Mouse (Mus musculus) ZHBTc4 (cell line): ENCODE data around the gene Tbl1xr1.

ENCODE experiments used
- DNase-seq: peaks from one replicate; pipeline ENCODE4 v3.0.0-alpha.2; 2011; ENCODE audit warnings: low read depth, low spot score

Tbl1xr1 gene

DNA sequence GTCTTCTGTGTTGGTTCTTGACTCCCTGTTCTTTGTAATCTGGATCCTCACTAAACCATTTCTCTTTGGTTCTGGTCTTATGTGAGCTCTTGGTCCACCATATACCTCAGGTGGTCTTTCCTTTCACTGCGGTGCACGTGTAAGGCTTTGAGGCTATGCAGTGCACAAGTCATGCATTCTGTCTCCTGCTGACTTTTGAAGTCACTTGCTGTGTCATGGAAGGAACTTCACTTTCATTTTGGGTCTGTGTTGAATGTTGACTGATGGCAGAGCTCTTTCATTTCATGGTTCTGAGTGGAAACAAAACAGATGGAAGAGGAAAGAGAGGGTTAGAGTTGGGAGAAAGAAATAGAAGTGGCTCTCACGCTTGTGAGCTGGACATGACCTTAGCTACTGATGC, 13.4 kb downstream of the Tbl1xr1 start:
- no peak for DNase-seq

GRCm38 (mm10) chr3:22090431-22091265, 14.2 kb downstream of the Tbl1xr1 start:
- DNase-seq = peak; percentile 32

DNA sequence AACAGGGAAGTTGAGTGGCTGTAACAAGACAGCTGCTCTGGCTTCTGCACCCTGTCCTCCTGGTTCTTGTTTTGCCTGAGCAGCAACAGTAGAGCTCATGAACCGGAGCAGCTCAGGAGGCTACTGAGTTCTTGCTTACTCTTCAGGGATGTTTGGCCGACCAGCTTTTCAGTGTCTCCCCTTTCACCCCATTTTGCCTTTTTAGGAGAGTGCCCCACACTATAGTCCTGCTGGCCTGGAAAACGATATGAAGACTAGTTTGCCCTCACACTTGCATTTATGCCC, 14.8 kb downstream of the Tbl1xr1 start:
- DNase-seq = no peak

GRCm38 (mm10) chr3:22091681-22092080, 15.2 kb downstream of the Tbl1xr1 start:
- no peak for DNase-seq

DNA sequence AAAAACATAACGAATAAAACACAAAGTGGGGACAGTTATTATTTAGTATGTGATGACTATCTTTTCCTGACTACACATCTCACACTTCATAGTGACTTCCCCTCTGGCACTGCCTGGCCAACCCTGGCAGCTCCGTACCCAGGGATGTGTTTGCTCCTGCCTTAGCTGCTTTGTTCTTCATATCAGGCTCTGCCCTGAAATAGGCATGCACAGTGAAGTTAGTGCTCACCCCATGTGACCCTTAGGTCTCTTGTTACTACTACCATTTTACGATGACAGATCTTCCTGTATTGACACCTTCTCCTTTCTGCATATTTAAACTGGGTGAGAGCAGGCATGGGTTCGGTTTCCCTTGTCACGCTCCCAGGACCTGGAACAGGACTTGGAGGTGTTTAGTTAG, 16.3 kb downstream of the Tbl1xr1 start:
- DNase-seq = no peak

DNA sequence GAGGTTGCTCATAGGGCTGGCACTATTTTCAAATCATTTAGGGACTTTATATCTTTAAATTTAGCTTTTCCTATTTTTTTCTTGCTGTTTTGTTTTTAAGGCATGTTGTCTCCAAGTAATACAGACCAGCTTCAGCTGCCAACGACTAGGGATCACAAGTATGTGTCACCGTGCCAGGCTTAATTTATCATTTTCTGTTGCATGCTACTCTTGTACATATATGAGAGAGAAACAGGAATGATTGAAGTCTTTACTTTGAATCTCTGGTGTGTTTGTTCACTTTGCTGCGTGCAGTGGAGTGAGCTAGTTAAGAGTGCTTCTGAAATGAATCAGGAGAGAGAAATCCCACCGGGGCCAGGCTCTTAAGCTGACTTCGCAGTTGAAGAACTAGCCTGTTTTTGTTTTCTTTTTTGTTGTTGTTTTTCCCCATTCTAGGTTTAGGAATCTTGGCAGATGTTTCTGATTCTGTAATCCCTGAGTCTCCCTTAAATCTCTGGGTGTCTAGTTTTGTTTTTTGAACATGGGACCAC, 27.6 kb downstream of the Tbl1xr1 start:
- DNase-seq = no peak

- DNase-seq = no peak
These were observed 29.0 kb downstream of the Tbl1xr1 start for GRCm38 (mm10) chr3:22105471-22105870.

- no peak for DNase-seq
These were observed 31.6 kb downstream of the Tbl1xr1 start for GRCm38 (mm10) chr3:22108013-22108412.

- peak; percentile 57 for DNase-seq
These were observed 33.2 kb downstream of the Tbl1xr1 start for GRCm38 (mm10) chr3:22109651-22110050.

DNA sequence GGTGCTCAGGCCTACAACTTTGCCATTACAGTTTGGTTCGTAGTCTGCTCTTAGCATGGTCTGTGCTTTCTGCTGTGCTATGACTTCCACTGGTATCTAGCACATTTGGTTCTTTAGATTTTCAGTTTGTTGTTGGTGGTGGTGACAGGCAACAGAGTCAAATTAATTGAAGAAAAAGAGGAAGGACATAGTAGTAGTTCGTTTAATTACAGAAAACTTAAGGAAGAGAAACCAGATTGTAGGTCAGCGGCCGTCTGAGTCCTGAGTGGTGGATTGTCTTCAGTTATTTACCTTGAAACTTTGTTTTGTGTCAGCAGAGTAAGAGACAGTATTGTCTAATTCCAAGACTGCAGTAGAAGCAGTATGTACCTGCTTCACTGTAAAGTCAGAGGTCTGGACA, 37.3 kb downstream of the Tbl1xr1 start:
- DNase-seq = no peak

DNA sequence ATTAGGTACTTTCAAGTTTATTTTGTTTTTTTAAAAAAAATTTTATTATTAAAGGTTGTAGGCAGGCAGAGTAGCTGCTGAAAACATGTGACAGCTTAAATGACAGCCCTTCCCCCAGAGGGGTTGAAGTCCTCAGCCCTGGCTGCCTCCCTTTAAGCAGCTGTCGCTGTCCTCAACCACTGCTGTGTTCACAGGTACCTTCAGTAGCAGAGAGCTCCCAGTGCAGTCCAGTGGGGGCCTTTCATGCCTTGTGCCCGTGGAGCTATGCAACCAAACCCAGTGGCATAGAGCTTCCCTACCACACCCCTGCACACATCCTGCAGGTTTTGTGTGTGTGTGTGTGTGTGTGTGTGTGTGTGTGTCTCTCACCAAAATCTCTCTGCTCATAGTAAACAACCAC, 38.8 kb downstream of the Tbl1xr1 start:
- DNase-seq = no peak

GRCm38 (mm10) chr3:22115678-22116077, 39.2 kb downstream of the Tbl1xr1 start:
- DNase-seq = no peak

DNA sequence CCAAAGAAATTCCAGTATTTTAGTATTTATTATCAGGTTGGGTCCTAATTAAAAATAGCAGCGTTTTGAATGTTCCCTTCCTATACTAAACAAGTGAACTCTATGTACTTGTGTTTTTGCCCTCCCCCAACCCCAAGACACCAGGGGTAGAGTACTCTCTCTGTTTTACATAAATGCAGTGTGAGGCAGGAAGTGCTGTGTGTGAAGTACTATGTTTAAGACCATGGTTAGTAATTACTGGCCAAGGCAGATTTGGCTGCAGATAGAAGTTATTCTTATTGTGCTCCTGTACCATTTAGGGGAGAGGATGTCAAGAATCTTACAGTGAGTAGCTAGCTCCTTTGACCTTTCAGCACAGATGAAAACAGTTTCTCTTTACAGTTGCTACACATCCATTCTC, 39.7 kb downstream of the Tbl1xr1 start:
- DNase-seq = no peak

GRCm38 (mm10) chr3:22121741-22122140, 45.3 kb downstream of the Tbl1xr1 start:
- peak; percentile 97 for DNase-seq

GRCm38 (mm10) chr3:22123145-22123544, 46.7 kb downstream of the Tbl1xr1 start:
- DNase-seq = no peak

- DNase-seq = no peak
These were observed 49.9 kb downstream of the Tbl1xr1 start for GRCm38 (mm10) chr3:22126251-22126826.

DNA sequence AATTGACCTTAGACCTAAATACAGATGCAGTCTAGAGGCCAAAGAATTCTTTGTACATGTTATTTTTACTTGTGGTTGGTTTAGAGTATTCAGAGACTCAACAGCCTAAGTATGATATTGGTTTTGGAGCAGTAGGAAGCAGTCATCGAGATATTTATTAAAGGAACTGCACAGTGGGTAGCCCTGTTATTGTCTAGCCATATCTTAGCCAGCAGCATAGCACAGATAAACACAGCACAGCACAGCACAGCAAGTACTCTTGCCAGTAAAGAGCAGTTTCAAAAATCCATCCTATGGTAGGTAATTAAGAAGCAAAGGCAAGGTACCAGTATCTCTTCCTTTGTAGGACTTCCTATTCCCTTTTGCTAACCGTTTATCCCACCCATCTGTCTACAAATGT, 54.8 kb downstream of the Tbl1xr1 start:
- no peak for DNase-seq

GRCm38 (mm10) chr3:22133626-22134025, 57.2 kb downstream of the Tbl1xr1 start:
- DNase-seq = no peak

- no peak for DNase-seq
These were observed 61.5 kb downstream of the Tbl1xr1 start for GRCm38 (mm10) chr3:22137793-22138579.

DNA sequence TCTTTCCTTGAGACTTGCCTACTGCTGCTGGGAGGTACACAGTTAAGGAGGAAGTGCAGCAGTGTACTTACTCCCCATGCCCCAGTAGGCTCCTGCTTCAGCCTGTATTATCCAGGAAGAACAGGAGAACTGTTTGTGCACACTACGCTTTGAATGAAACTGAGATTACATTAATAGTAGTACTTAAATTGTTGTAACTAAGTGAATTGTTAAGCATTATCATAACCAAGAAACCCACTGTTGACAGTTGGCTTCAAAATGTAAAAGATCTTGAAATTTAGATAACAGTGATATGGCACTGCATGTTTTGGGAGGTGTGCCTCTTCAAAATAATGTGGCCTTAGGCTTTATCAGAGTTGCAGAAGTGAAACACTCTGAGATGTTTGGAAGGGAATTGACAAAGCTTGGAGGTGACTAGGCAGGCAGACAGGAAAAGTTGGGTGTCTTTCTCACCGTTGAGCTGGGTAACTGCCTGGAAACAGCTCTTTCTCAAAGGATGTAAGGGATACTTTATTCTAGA, 62.2 kb downstream of the Tbl1xr1 start:
- no peak for DNase-seq

DNA sequence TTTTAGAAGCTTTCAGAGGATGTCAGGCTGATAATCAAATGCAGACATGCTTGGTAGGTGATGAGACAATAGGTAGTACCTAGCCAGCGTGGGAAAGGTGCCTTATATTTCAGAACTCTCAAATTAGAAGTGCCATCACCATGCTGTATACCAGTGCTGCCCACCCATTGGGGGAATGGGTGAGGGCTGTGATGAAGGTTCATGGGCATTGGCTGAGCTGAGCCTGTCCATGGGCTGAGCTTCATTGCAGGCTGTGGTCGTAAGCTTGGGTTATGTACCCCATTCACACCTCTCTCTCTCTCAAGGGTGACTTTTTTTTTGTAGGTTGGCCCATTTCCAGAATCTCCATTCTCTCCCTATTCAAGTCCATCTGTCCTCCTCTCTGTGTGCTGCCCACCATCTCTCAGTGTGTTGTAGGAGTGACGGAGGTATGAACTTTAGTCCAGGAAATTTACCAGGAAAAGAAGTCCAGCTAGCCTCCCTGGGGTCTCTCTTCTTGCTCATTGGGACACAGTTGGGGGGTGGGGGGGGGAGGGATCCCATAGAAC, 63.7 kb downstream of the Tbl1xr1 start:
- DNase-seq = no peak
